Mouse (Mus musculus) embryonic facial prominence, embryonic 14.5 days (tissue): ENCODE measurements around the gene Apba3. TPM values are rescaled to one million over a fixed set of nuclear protein-coding genes. Genes with fewer than 3 reads are reported as not detected.
A peak's percentile ranks its signal among the peaks of the same experiment; 100 is the strongest.

ENCODE experiments used
- ATAC-seq: fragments of 200-750 bp; cut with Nextera tagmentation; 2 replicates; pipeline ENCODE4 v1.8.0; 2017; ENCODE audit warnings: low read depth, moderate number of reproducible peaks, moderate TSS enrichment
- DNase-seq: peaks from one replicate; pipeline ENCODE4 v3.0.0-alpha.2; 2015; ENCODE audit warnings: low spot score
- H3K27ac ChIP-seq: fragments of 300-500 bp; sonication (generic); replicated peaks from 2 replicates; pipeline ENCODE4 v1.5.1; 2014; ENCODE audit warnings: low read depth, mild to moderate bottlenecking, low read length, moderate library complexity
- H3K27me3 ChIP-seq: fragments of 300-500 bp; sonication (generic); replicated peaks from 2 replicates; pipeline ENCODE4 v1.6.1; 2014; ENCODE audit warnings: low read length; ENCODE audit not compliant: control insufficient read depth, insufficient read depth
- H3K36me3 ChIP-seq: fragments of 300-500 bp; sonication (generic); 2 replicates; pipeline ENCODE4 v1.6.1; 2014; ENCODE audit warnings: low read length, mixed read lengths; ENCODE audit not compliant: control insufficient read depth, insufficient read depth
- H3K4me1 ChIP-seq: fragments of 300-500 bp; sonication (generic); 2 replicates; pipeline ENCODE4 v1.6.1; 2014; ENCODE audit warnings: antibody characterized with exemption, low read length; ENCODE audit not compliant: control insufficient read depth, insufficient read depth
- H3K4me2 ChIP-seq: fragments of 300-500 bp; sonication (generic); 2 replicates; pipeline ENCODE4 v1.6.1; 2014; ENCODE audit warnings: low read depth, mild to moderate bottlenecking, low read length, moderate library complexity, mixed read lengths
- H3K4me3 ChIP-seq: fragments of 300-500 bp; sonication (generic); 2 replicates; pipeline ENCODE4 v1.5.1; 2014; ENCODE audit warnings: low read depth, mild to moderate bottlenecking, low read length
- H3K9ac ChIP-seq: fragments of 300-500 bp; sonication (generic); 2 replicates; pipeline ENCODE4 v1.6.1; 2014; ENCODE audit warnings: low read depth, mild to moderate bottlenecking, low read length, moderate library complexity, mixed read lengths
- H3K9me3 ChIP-seq: fragments of 300-500 bp; sonication (generic); 2 replicates; pipeline ENCODE4 v1.6.1; 2016; ENCODE audit warnings: low read length; ENCODE audit not compliant: control insufficient read depth
- WGBS: fragments of 180-500 bp; shearing (Covaris S2); extraction: QIAGEN DNeasy Blood & Tissue Kit; methylation state at CpG from one replicate; pipeline ENCODE4 v1.1.7; 2014; 5-methylcytosine and 5-hydroxymethylcytosine counted together
- polyA plus RNA-seq: library from polyadenylated mRNA; unstranded; fragments of >200 nt; fragmentation: Nextera tagmentation; extraction: Ambion mirVana; gene quantifications from 2 replicates; pipeline ENCODE4 v1.2.1, GENCODE M21; 2014

Gene Apba3
- polyA plus RNA-seq, 1 experiment from 2014 or later: 61.4 TPM

GRCm38 (mm10) chr10:81259225-81259884, 7.4 kb upstream of the Apba3 start:
- peak; percentile 9; the same call in 1 of the 2 replicates for ATAC-seq
- Histone ChIP-seq H3K27ac (no peak overlapping the region), H3K27me3 (peaks cover 50% of the 10 kb centered on the region), H3K9me3 (peaks cover 6% of the 10 kb centered on the region; the same call in 1 of the 2 replicates), H3K36me3 (peaks cover 23% of the 10 kb centered on the region), H3K4me1 (no peaks in the 10 kb centered on the region), H3K9ac (no peak overlapping the region), H3K4me2 (no peak overlapping the region), H3K4me3 (no peak overlapping the region)
- no peak for DNase-seq
- 44% methylated on average over 16 of the region's 21 CpGs for WGBS

- H3K27me3 ChIP-seq: peaks cover 43% of the 10 kb centered on the region
- no peak overlapping the region for H3K27ac ChIP-seq
- no peak for ATAC-seq
- no peak for DNase-seq
- H3K9ac ChIP-seq: no peak overlapping the region
- WGBS: 93% methylated on average over 4 of the region's 4 CpGs
- H3K4me3 ChIP-seq: no peak overlapping the region
- H3K4me1 ChIP-seq: no peaks in the 10 kb centered on the region
- H3K9me3 ChIP-seq: peaks cover 6% of the 10 kb centered on the region; the same call in 1 of the 2 replicates
- no peak overlapping the region for H3K4me2 ChIP-seq
- peaks cover 30% of the 10 kb centered on the region for H3K36me3 ChIP-seq
Measured at GRCm38 (mm10) chr10:81261025-81261424, 5.7 kb upstream of the Apba3 start.

DNA sequence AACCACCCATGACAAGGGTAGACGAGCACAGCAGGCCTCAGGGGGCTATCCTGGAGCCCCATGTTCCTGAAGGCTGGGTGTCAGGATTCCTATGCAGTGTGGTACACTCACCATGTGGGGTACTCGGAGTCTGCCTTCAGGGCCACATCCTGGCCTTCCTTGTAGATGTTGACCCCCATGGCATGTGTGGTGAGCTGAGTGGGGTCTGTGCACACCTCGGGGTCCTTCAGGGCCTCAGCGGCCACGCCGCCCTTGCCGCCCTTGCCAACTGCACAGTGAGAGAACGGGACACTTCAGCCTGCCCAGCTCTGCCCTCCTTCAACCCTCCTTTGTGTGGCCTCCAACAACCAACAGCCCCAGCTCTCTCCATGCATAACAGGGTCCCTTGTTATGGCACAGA, 1.2 kb upstream of the Apba3 start:
- no peak for ATAC-seq

DNA sequence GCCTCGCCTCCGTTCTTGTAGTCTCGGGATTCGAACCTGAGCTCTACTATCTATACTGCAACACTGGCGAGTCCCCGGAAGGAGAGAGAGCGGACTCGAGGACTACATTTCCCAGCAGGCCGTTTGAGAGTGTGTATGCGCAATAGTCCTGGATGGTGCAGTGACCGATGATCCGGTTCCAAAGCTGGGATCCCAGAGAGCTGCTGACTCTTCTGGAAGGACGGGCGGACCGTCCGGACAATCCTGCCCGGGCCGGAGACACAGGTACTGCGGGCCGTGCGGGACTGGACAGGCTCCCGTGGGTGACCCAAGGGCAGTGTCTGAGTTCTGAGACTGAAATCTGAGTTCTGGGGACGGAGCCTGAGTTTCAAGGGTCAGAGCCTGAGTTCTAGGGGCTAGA, 1.3 kb downstream of the Apba3 start:
- Histone ChIP-seq H3K27ac (no peak overlapping the region), H3K36me3 (peaks cover 53% of the 10 kb centered on the region), H3K9me3 (no peaks in the 10 kb centered on the region), H3K27me3 (no peaks in the 10 kb centered on the region), H3K4me2 (peak overlapping the region; percentile 68), H3K4me1 (peaks cover 6% of the 10 kb centered on the region; the same call in 1 of the 2 replicates), H3K9ac (peak overlapping the region; percentile 87), H3K4me3 (peak overlapping the region; percentile 70)
- 8% methylated on average over 23 of the region's 23 CpGs for WGBS
- peak; percentile 58 for ATAC-seq
- DNase-seq: peak; percentile 96

More for the DNA sequence above, 1.2 kb upstream of the Apba3 start:
- H3K36me3 ChIP-seq: peaks cover 36% of the 10 kb centered on the region
- no peak for DNase-seq
- peak overlapping the region; percentile 71 for H3K4me3 ChIP-seq
- H3K9me3 ChIP-seq: peaks cover 4% of the 10 kb centered on the region; the same call in 1 of the 2 replicates
- WGBS: 89% methylated on average over 7 of the region's 8 CpGs
- peaks cover under 1% of the 10 kb centered on the region; the same call in 1 of the 2 replicates for H3K27me3 ChIP-seq
- no peak overlapping the region for H3K27ac ChIP-seq
- H3K4me1 ChIP-seq: peaks cover 6% of the 10 kb centered on the region; the same call in 1 of the 2 replicates
- H3K9ac ChIP-seq: peak overlapping the region; percentile 50
- peak overlapping the region; percentile 74 for H3K4me2 ChIP-seq

DNA sequence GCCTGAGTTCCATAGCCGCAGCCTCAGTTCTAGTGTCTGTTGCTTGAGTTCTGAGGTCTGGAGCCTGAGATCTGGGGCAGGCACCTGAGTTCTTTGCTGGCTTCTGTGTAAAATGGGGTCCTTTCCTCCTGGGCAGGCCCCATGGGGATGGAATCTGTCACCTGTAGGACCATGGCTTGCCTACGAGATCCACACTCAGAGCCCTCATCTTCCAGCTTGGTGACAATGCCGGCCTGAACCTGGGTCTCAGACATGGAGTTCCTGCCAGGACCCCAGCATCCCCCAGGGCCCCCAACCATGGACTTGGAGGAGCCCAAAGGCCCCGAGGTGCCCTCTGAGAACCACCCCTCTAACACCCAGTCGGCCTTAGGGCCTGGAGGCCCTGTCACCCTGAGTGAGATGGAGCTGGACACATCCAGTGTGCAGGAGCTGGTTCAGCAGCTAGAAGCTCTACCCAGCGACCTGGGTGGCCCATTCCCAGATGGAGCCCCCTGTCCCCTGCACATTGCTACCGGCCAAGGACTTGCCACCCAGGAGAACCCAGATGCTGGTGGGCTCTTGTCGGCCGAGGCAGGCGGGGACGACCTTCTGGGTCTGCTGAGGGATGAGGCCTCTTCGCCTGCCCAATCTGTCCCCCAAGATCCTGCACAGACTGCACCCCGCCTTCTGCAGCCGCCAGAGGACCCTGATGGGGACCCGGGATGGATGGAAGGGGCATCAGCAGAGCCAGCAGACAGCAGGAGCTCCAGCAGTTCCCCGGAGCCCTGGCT, 2.1 kb downstream of the Apba3 start:
- Histone ChIP-seq H3K9me3 (no peaks in the 10 kb centered on the region), H3K4me3 (peak overlapping the region; percentile 70), H3K27ac (no peak overlapping the region), H3K4me2 (peak overlapping the region; percentile 68), H3K4me1 (peaks cover 6% of the 10 kb centered on the region; the same call in 1 of the 2 replicates), H3K9ac (peak overlapping the region; percentile 87), H3K27me3 (no peaks in the 10 kb centered on the region), H3K36me3 (peaks cover 53% of the 10 kb centered on the region)
- ATAC-seq (no peak), DNase-seq (no peak)
- 79% methylated on average over 15 of the region's 16 CpGs for WGBS

GRCm38 (mm10) chr10:81272356-81272755, 5.6 kb downstream of the Apba3 start:
- peaks cover 42% of the 10 kb centered on the region for H3K36me3 ChIP-seq
- 94% methylated on average over 20 of the region's 21 CpGs for WGBS

GRCm38 (mm10) chr10:81273842-81274241, 7.1 kb downstream of the Apba3 start:
- no peak for DNase-seq
- peaks cover 42% of the 10 kb centered on the region for H3K36me3 ChIP-seq
- H3K9ac ChIP-seq: no peak overlapping the region
- no peaks in the 10 kb centered on the region for H3K27me3 ChIP-seq
- ATAC-seq: no peak
- H3K4me1 ChIP-seq: peaks cover 2% of the 10 kb centered on the region; the same call in 1 of the 2 replicates
- H3K4me3 ChIP-seq: no peak overlapping the region
- no peak overlapping the region for H3K27ac ChIP-seq
- H3K4me2 ChIP-seq: no peak overlapping the region
- no peaks in the 10 kb centered on the region for H3K9me3 ChIP-seq
- 94% methylated on average over 19 of the region's 19 CpGs for WGBS

More at GRCm38 (mm10) chr10:81272356-81272755, 5.6 kb downstream of the Apba3 start:
- Histone ChIP-seq H3K4me1 (peaks cover 6% of the 10 kb centered on the region; the same call in 1 of the 2 replicates), H3K27me3 (no peaks in the 10 kb centered on the region), H3K4me2 (no peak overlapping the region), H3K9me3 (no peaks in the 10 kb centered on the region), H3K4me3 (no peak overlapping the region), H3K27ac (no peak overlapping the region), H3K9ac (no peak overlapping the region)
- ATAC-seq (peak; percentile 9; the same call in 1 of the 2 replicates), DNase-seq (no peak)

- H3K4me3 ChIP-seq: no peak overlapping the region
- no peaks in the 10 kb centered on the region for H3K27me3 ChIP-seq
- H3K27ac ChIP-seq: no peak overlapping the region
- ATAC-seq: no peak
- H3K4me1 ChIP-seq: no peaks in the 10 kb centered on the region
- no peak overlapping the region for H3K9ac ChIP-seq
- peaks cover 14% of the 10 kb centered on the region for H3K36me3 ChIP-seq
- DNase-seq: no peak
- H3K4me2 ChIP-seq: no peak overlapping the region
- H3K9me3 ChIP-seq: no peaks in the 10 kb centered on the region
- 73% methylated on average over 22 of the region's 22 CpGs for WGBS
Measured at GRCm38 (mm10) chr10:81277676-81278075, 10.9 kb downstream of the Apba3 start.
